Mouse (Mus musculus) ES-E14 (cell line): ENCODE measurements around the gene Macf1.

Experiments
- CHD2 ChIP-seq: IDR thresholded peaks from 2 replicates; pipeline ENCODE4 v1.6.1; 2014; ENCODE audit warnings: mild to moderate bottlenecking, low read depth, low read length, inconsistent platforms
- HCFC1 ChIP-seq: IDR thresholded peaks from 2 replicates; pipeline ENCODE4 v1.6.1; 2012; ENCODE audit warnings: low read length, inconsistent platforms, borderline replicate concordance; ENCODE audit not compliant: insufficient read depth
- MAFK ChIP-seq: IDR thresholded peaks from 2 replicates; pipeline ENCODE4 v1.6.1; 2014; ENCODE audit warnings: mild to moderate bottlenecking, low read depth, low read length, inconsistent platforms; ENCODE audit not compliant: insufficient read depth
- ZC3H11A ChIP-seq: IDR thresholded peaks from 2 replicates; pipeline ENCODE4 v1.6.1; 2012; ENCODE audit warnings: low read depth, mild to moderate bottlenecking, inconsistent platforms, low read length, borderline replicate concordance
- ZNF384 ChIP-seq: IDR thresholded peaks from 2 replicates; pipeline ENCODE4 v1.6.1; 2012; ENCODE audit warnings: low read depth, low read length, inconsistent platforms

- TF ChIP-seq ZC3H11A (no peak), CHD2 (no peak), HCFC1 (no peak), ZNF384 (no peak), MAFK (no peak)
Observed at GRCm38 (mm10) chr4:123524746-123525145, 159.4 kb downstream of the Macf1 start.
